Mouse (Mus musculus) adrenal gland, postnatal 36 days (tissue): ENCODE measurements around the gene Fbxo10. TPM values are rescaled to one million over a fixed set of nuclear protein-coding genes. Genes with fewer than 3 reads are reported as not detected.
"Not testable (repeated sequence)": the region's sequence is repeated elsewhere in the genome, so short reads cannot be mapped to it uniquely, and the experiment has no call there.

Experiments used
- DNase-seq, 2 experiments: peaks; one replicate each; pipeline ENCODE4 v3.0.0; 2021; ENCODE audit warnings: mixed read lengths in 1 of 2
- total RNA-seq, 2 experiments: library from RNA; stranded (reverse); gene quantifications; 2 replicates each; pipeline ENCODE4 v1.2.3; 2021

The Fbxo10 gene
- total RNA-seq, 2 experiments from 2014 or later: 7.2 to 10.6 TPM

GRCm38 (mm10) chr4:45047956-45048355 is 36.4 kb downstream of the Fbxo10 start:
- no peak for DNase-seq

GRCm38 (mm10) chr4:45047286-45047887 is 37.0 kb downstream of the Fbxo10 start:
- DNase-seq: no peak

- no peak for DNase-seq
Observed at GRCm38 (mm10) chr4:45046679-45047078, 37.7 kb downstream of the Fbxo10 start.

- DNase-seq: no peak
Observed at GRCm38 (mm10) chr4:45040795-45041194, 43.6 kb downstream of the Fbxo10 start.

GRCm38 (mm10) chr4:45039546-45039945 is 44.9 kb downstream of the Fbxo10 start:
- DNase-seq: not testable (repeated sequence)

GRCm38 (mm10) chr4:45038879-45039278 is 45.5 kb downstream of the Fbxo10 start:
- peak; percentile 18 to 36 for DNase-seq

- DNase-seq: no peak
Observed at GRCm38 (mm10) chr4:45037455-45038410, 46.7 kb downstream of the Fbxo10 start.

GRCm38 (mm10) chr4:45036571-45036970 is 47.8 kb downstream of the Fbxo10 start:
- DNase-seq: peak in 1 of 2 experiments; percentile 50

GRCm38 (mm10) chr4:45036048-45036447 is 48.4 kb downstream of the Fbxo10 start:
- no peak for DNase-seq

- peak; percentile 74 to 80 for DNase-seq
Observed at GRCm38 (mm10) chr4:45034693-45035628, 49.4 kb downstream of the Fbxo10 start.

GRCm38 (mm10) chr4:45032586-45032985 is 51.8 kb downstream of the Fbxo10 start:
- no peak for DNase-seq

GRCm38 (mm10) chr4:45026459-45026858 is 57.9 kb downstream of the Fbxo10 start:
- no peak for DNase-seq

GRCm38 (mm10) chr4:45019009-45019408 is 65.4 kb downstream of the Fbxo10 start:
- no peak for DNase-seq

- peak; percentile 96 to 97 for DNase-seq
Observed at GRCm38 (mm10) chr4:45018452-45018980, 65.9 kb downstream of the Fbxo10 start, which contains the start of gene Polr1e. Gene Polr1e (plus strand): TSS chr4:45018583.

- DNase-seq: peak; percentile 30 to 53
Observed at GRCm38 (mm10) chr4:45015615-45016014, 68.8 kb downstream of the Fbxo10 start.

- no peak for DNase-seq
Observed at GRCm38 (mm10) chr4:45013537-45013936, 70.9 kb downstream of the Fbxo10 start.

GRCm38 (mm10) chr4:45013031-45013431 is 71.4 kb downstream of the Fbxo10 start:
- DNase-seq: no peak

- DNase-seq: peak; percentile 98
Observed at GRCm38 (mm10) chr4:45012105-45012975, 72.1 kb downstream of the Fbxo10 start, which contains the start of gene Zbtb5. Gene Zbtb5 (minus strand): TSS chr4:45012412.

- DNase-seq: peak; percentile 82 to 85
Observed at GRCm38 (mm10) chr4:45011581-45012104, 72.8 kb downstream of the Fbxo10 start.

- DNase-seq: peak in 1 of 2 experiments; percentile 60
Observed at GRCm38 (mm10) chr4:45010806-45011415, 73.5 kb downstream of the Fbxo10 start.
